Mouse (Mus musculus) cortical plate, adult 2 months (tissue): Measurements from ENCODE around the gene Majin. TPM values are rescaled to one million over a fixed set of nuclear protein-coding genes. Genes with fewer than 3 reads are reported as not detected.

Experiments used
- H3K27ac ChIP-seq: fragments of 200-500 bp; 2 replicates; pipeline ENCODE4 v1.5.1; 2012; ENCODE audit warnings: low read length, control low read depth, inconsistent platforms; ENCODE audit not compliant: insufficient read depth
- H3K4me1 ChIP-seq: fragments of 200-500 bp; 2 replicates; pipeline ENCODE4 v1.6.1; 2011; ENCODE audit warnings: low read length; ENCODE audit not compliant: control insufficient read depth, insufficient read depth
- H3K4me3 ChIP-seq: fragments of 200-500 bp; 2 replicates; pipeline ENCODE4 v1.5.1; 2011; ENCODE audit warnings: mild to moderate bottlenecking, low read length, control low read depth; ENCODE audit not compliant: insufficient read depth
- CTCF ChIP-seq: fragments of 200-500 bp; IDR thresholded peaks from 2 replicates; pipeline ENCODE4 v1.5.1; 2011; ENCODE audit warnings: mild to moderate bottlenecking, control low read depth, low read length; ENCODE audit not compliant: insufficient read depth; ENCODE audit errors: extremely low read depth
- POLR2A ChIP-seq: fragments of 200-500 bp; IDR thresholded peaks from 2 replicates; pipeline ENCODE4 v1.6.1; 2011; ENCODE audit warnings: mild to moderate bottlenecking, low read length, control low read depth; ENCODE audit not compliant: insufficient read depth; ENCODE audit errors: extremely low read depth
- polyA plus RNA-seq: library from polyadenylated mRNA; depleted of rRNA; stranded (reverse); fragments of >200 nt; gene quantifications from 2 replicates; pipeline ENCODE4 v1.2.3, GENCODE M21; 2012

The Majin gene
- polyA plus RNA-seq, 1 experiment, result 0.23 TPM

DNA sequence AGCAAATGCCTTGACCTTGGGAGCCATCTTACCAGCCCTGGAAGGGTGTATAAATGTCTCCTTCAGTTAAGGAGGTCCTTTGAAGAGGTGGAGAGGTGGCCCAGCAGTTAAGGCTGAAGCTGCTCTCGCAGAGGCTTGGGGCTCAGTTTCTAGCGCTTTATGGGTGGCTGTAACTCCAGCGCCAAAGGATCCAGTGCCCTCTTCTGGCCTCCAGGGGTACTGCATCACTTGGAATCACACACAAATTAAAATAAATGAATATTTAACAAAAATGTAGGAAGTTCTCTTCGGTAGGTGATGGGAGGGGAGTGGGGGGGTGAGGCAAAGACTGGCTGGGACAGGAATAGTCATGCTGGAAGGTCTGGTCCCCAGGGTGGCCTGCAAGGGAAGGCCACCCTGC is 76.8 kb downstream of the Majin start:
- H3K27ac ChIP-seq, result no peak overlapping the region
- TF ChIP-seq CTCF, result 0 out of 2 replicates have a peak, but pooled peaks have one; percentile 31
- no peak for TF ChIP-seq POLR2A
- peaks cover 3% of the 10 kb centered on the region; the same call in 1 of the 2 replicates for H3K4me1 ChIP-seq
- H3K4me3 ChIP-seq, result no peak overlapping the region

DNA sequence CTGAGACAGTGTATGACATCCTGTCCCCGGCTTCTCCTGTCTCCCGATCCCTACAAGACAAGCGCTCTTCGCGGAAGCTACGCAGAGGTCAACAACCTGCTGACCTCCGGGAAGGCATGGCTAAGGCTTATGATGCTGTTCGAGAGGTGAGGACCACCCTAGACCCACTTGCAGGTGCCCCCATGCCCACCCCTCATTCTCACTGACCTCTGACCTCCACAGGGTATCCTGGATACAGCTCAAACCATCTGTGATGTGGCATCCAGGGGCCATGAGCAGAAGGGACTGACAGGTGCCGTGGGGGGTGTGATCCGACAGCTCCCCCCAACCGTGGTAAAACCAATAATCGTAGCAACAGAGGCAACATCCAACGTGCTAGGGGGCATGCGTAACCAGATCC is 77.2 kb downstream of the Majin start:
- TF ChIP-seq POLR2A, result no peak
- TF ChIP-seq CTCF, result no peak
- no peak overlapping the region for H3K27ac ChIP-seq
- no peak overlapping the region for H3K4me3 ChIP-seq

DNA sequence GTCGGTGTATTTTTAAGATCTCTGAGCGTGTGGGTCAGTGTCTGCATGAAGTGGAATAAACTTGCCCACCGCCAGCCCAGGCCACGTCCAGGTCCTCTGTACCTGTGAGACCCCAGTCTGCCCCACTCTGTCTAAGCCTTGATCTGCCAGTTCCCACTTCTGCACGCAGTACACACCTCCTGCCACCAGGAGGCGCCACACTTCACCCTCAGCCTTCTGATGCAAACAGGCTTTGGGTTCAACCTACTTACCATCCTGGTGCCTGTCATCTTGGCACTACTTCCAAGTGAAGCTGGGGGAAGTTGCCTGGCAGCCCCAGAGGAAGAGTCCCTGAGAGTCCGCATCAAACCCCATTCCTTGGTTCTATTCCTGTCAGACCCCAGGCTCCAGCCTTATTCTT is 78.0 kb downstream of the Majin start:
- Histone ChIP-seq H3K27ac (no peak overlapping the region), H3K4me3 (no peak overlapping the region), H3K4me1 (peaks cover 3% of the 10 kb centered on the region; the same call in 1 of the 2 replicates)
- TF ChIP-seq CTCF (peak; percentile 88), POLR2A (no peak)

More for the DNA sequence above, 77.2 kb downstream of the Majin start:
- H3K4me1 ChIP-seq, result peaks cover 3% of the 10 kb centered on the region; the same call in 1 of the 2 replicates

DNA sequence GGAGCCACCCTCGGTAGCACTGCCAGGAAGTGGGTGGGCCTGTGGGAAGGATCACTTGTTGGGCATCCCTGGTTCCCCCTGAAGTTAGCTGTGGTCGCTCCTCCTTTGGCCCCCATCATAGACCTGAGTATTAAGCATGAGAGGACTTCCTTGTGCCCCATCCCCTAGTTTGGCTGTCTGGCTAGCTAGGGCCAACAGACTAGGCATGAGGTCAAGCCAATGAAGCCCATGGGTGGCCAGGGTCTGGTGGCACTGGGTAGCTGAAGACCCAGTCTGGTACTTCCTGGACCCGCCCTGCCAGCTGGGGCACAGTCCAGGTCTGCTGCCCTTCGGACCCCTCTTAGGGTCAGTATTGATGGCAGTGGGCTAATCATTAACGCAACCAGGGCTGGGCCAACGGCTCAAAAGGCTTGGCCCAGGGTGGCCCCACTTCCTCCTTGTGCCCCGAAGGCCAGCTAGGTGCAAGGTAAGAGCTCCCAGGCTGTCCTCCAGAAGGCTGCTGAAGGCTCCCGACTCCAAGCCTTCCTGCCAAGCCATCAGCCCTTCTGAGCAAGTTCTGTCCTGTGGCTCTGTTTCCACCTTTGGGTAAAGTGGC is 78.7 kb downstream of the Majin start:
- no peak overlapping the region for H3K27ac ChIP-seq
- no peak overlapping the region for H3K4me3 ChIP-seq
- TF ChIP-seq POLR2A (no peak), CTCF (no peak)
- peaks cover 3% of the 10 kb centered on the region; the same call in 1 of the 2 replicates for H3K4me1 ChIP-seq

DNA sequence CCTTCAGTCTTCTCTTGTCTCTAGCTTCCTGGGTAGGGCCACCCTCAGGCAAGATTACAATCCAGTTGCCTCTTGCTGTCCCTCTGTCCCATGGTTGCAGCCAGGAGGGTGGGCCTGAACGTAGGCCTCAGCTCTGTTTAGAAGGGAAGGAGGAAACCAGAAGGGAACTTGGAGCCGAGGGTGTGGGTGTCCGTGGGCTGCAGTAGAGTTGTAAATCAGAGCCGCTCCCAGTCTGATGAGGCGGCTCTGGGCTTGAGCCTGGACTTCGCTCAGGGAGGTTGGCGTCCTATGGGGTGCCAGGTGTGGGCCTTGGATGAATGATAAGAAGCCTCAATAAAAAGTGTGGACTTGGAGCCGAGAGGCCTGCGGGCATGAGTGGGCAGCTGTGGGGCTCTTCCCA is 80.0 kb downstream of the Majin start:
- Histone ChIP-seq H3K4me1 (peaks cover 3% of the 10 kb centered on the region; the same call in 1 of the 2 replicates), H3K27ac (no peak overlapping the region), H3K4me3 (no peak overlapping the region)
- TF ChIP-seq POLR2A (no peak), CTCF (no peak)

DNA sequence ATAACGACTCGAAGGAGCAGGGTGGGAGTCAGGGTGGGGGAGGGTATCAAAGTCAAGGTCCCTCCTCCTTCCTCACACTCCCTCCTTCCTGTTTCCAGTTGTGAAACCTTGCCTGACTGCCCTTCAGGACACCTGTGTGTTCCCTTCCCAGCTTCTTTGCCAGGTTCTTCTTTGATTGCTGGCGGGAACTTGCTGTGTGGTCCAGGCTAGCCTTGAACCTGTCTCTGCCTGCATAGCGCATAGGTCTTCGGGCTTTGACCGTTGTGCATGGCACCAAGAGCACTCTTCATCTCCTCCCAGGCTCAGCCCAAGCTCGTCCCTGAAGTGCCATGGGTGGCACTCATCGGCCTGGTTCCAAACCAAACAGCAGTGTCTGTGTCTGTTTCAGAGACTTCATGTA is 80.8 kb downstream of the Majin start:
- no peak overlapping the region for H3K4me3 ChIP-seq
- TF ChIP-seq POLR2A (no peak), CTCF (no peak)
- H3K27ac ChIP-seq, result no peak overlapping the region
- H3K4me1 ChIP-seq, result peaks cover 3% of the 10 kb centered on the region; the same call in 1 of the 2 replicates

DNA sequence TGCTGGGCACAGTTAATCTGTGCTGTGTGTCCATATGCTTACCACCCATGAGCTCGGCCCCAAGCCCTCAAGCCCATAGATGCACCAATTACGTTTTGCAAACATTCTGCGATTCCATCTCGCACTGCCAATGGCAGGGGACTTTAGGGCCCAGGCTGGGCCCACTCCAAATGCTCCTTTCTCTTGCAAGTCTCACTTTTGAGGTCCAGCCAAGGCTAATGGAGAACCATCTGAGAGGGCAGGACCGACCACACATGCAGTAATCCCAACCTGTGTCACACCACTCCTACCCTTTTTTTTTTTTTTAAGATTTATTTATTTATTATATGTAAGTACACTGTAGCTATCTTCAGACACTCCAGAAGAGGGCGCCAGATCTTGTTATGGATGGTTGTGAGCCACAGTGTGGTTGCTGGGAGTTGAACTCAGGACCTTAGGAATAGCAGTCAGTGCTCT is 81.6 kb downstream of the Majin start:
- Histone ChIP-seq H3K4me3 (no peak overlapping the region), H3K27ac (no peak overlapping the region), H3K4me1 (peaks cover 3% of the 10 kb centered on the region; the same call in 1 of the 2 replicates)
- no peak for TF ChIP-seq CTCF
- TF ChIP-seq POLR2A, result no peak

DNA sequence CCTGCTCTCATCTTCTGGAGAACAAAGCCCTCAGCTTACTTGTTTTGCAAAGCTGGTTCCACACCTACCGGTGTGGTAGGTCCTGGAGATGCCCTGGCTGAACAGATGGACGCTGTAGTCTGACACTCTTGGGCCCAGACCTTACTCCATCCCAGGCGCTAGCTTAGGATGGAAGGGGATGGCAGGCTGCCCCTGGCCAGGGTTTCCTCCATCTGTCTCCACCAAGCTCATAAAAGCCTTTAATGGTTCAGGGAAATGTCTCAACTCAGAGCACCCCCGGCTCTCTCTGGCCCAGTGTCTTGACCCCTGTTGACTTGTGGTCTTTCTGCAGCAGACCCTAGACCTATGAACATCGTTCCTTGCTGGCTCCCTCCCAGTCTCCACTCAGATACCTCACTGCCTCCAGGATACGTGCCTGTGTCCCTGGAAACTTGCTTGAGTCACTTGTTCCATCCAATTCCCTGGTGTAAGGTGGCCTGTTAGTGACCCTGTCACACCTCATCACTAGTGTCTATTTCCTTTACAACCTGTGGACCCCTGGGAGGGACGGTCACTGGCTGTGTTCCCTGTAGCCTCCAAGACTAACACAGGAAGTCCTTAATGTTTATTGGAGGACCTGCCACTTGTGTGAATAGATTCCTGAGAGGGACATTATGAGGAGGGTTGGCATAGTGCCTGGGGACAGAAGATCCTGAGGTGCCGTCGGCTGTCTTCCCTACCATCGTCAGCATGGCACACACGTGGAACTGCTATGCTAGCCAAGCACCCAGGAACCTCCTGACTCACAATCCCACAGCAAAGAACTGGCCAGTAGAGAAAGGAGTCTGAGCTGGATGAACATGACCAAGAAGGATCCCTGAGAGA is 83.3 kb downstream of the Majin start:
- no peak for TF ChIP-seq CTCF
- no peak for TF ChIP-seq POLR2A
- Histone ChIP-seq H3K4me3 (no peak overlapping the region), H3K27ac (no peak overlapping the region), H3K4me1 (peaks cover 3% of the 10 kb centered on the region; the same call in 1 of the 2 replicates)

DNA sequence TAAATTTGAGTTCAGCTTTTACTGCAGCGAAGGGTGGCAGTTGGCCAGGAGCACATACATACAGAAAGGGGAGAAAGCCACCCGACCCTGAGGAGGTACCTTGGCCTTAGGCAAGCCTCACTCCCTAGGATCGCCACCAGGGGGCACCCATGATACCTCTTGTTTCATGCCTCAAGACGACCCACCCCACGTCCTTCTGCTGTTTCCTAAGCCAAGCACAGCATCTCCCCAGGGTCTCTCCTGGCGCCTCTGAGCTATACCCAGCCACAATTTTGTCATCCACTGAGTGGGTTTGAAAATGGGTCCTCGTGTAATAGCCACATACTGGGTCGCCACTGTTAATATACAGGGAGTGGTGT is 84.0 kb downstream of the Majin start:
- H3K4me1 ChIP-seq, result peaks cover 3% of the 10 kb centered on the region; the same call in 1 of the 2 replicates
- no peak overlapping the region for H3K4me3 ChIP-seq
- TF ChIP-seq POLR2A (no peak), CTCF (peak; percentile 82)
- H3K27ac ChIP-seq, result no peak overlapping the region
